Mouse (Mus musculus): ENCODE results near the gene Plekhg3. TPM values are rescaled to one million over a fixed set of nuclear protein-coding genes. Genes with fewer than 3 reads are reported as not detected.

Gene Plekhg3
- polyA plus RNA-seq, 1 experiment from 2014 or later = 1.1 TPM

DNA sequence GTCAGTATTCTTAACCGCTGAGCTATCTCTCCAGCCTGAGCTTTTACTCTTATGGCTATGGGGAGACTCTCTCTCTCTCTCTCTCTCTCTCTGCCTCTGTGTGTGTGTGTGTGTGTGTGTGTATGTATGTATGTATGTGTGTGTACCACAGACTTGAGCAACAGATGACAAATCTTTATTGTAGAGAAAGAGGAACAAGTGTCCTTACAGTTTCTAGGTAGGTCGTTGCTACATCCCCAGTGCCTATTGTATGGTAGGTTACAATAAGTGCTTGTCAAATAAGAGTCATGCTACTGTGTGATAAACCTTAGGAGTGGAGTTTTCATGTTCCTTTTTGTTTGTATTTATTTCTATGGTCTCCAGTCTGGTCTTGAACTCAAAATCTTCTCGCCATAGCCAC is 9.5 kb downstream of the Plekhg3 start:
- Histone ChIP-seq H3K27ac (replicated peaks) (no peak overlapping the region), H3K4me1 (no peaks in the 10 kb centered on the region), H3K4me2 (no peak overlapping the region), H3K9me3 (replicated peaks) (no peaks in the 10 kb centered on the region), H3K4me3 (replicated peaks) (no peak overlapping the region), H3K36me3 (no peaks in the 10 kb centered on the region), H3K9ac (replicated peaks) (no peak overlapping the region), H3K27me3 (replicated peaks) (peaks cover 21% of the 10 kb centered on the region)
- WGBS = 92% methylated on average over 3 of the region's 3 CpGs
- ATAC-seq (ENCODE audit: low FRiP score) = no peak

DNA sequence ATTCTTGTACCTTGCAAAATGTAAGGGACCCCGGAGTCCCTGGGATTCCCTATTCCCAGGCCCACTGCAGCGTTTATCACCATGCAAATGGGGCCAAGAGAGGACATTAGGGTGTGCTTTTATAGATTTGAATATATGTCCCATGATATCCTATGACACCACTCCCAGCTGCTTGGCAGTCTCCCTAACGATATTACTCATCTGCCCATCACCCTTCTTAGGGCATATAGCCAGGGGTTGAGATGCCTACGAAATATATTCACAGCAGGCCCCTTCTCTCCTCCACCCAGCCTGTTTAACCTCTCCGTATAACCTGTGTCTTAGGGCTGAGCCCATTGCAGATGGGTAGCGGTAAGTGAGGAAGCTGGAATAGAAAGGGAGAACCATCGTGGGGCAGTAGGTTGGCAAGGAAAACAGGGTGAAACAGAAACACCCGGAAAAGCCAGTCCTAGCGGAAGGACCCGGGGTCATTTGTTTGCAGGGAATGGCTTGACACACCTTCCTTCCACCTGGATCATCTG is 10.1 kb downstream of the Plekhg3 start:
- Histone ChIP-seq H3K9me3 (replicated peaks) (no peaks in the 10 kb centered on the region), H3K27me3 (replicated peaks) (peaks cover 20% of the 10 kb centered on the region), H3K4me3 (replicated peaks) (no peak overlapping the region), H3K27ac (replicated peaks) (no peak overlapping the region), H3K9ac (replicated peaks) (no peak overlapping the region), H3K4me2 (no peak overlapping the region), H3K36me3 (no peaks in the 10 kb centered on the region), H3K4me1 (no peaks in the 10 kb centered on the region)
- 77% methylated on average over 10 of the region's 10 CpGs for WGBS
- ATAC-seq (ENCODE audit: low FRiP score) = no peak

DNA sequence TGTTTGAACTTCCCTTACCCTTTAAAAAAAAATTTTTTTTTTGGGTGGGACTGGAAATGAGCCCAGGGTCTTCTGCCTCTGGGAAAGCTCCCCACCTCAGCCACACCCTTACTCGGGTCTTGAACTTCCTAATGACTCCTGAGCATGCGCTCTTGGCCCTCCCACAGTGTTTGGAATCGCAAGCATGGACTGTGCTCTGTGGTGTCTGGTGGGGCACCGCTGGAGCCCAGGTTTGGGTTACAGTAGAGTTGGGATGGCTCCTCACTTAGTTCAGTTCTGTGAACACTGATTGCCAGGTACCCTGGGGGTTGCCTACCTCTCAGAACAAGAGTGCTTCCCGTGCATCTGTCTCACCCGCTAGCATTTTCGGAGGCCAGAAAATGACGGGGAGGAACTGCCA is 10.8 kb downstream of the Plekhg3 start:
- WGBS = 42% methylated on average over 8 of the region's 8 CpGs
- no peak for ATAC-seq (ENCODE audit: low FRiP score)
- Histone ChIP-seq H3K9me3 (replicated peaks) (no peaks in the 10 kb centered on the region), H3K4me3 (replicated peaks) (no peak overlapping the region), H3K9ac (replicated peaks) (no peak overlapping the region), H3K4me2 (no peak overlapping the region), H3K27ac (replicated peaks) (no peak overlapping the region), H3K27me3 (replicated peaks) (peaks cover 19% of the 10 kb centered on the region), H3K36me3 (no peaks in the 10 kb centered on the region), H3K4me1 (peaks cover 6% of the 10 kb centered on the region)

DNA sequence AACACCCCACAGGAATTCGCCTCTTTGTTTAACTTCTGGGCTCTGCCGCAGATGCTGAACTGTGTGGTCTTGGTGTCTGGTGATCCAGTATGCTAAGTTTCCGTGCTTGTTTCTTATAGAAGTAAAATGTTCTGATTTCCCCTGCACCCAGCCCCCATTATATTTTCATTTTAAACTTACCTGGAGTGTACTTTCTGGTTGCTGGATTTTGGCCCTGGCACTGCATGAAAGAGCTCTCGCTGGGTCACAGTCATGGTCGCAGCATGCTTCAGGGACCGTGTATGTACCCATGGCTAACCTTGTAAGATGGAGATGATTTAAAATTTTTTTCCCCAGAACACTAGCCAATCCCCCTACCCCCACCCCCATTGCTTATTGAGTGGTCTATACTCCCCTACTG is 11.2 kb downstream of the Plekhg3 start:
- H3K36me3 ChIP-seq = no peaks in the 10 kb centered on the region
- no peak overlapping the region for H3K4me2 ChIP-seq
- H3K27ac ChIP-seq (replicated peaks) = no peak overlapping the region
- peaks cover 17% of the 10 kb centered on the region for H3K27me3 ChIP-seq (replicated peaks)
- WGBS = 76% methylated on average over 6 of the region's 6 CpGs
- H3K4me1 ChIP-seq = peaks cover 10% of the 10 kb centered on the region
- ATAC-seq (ENCODE audit: low FRiP score) = no peak
- no peak overlapping the region for H3K9ac ChIP-seq (replicated peaks)
- H3K9me3 ChIP-seq (replicated peaks) = no peaks in the 10 kb centered on the region
- no peak overlapping the region for H3K4me3 ChIP-seq (replicated peaks)

DNA sequence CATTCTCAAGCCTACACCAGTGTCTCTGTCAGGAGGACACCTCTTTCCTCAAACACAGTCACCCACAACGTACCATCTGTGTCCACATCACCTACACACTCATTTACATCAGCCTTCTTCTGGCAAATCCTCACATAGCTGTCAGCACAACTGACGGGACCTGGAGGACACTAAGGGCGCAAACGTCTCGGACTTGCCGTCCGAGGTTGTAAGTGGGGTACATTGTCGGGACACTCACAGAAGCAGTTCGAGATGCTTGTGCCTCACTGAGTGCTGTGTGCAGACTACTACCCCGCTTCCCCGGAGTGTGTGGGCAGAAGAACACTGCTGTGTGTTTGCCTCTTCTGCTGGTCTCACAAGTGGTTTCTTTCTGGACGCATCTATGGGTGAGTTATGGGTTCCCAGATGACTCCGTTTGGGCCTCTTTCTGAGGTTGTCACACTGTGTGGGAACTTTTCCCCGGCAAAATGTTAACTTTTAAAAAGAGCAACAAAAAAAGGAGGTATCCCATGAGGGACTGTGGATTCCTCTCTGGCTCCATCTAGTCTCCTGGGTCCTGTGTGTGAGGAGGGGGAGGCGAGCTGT is 15.2 kb downstream of the Plekhg3 start:
- H3K36me3 ChIP-seq = no peaks in the 10 kb centered on the region
- H3K27me3 ChIP-seq (replicated peaks) = peaks cover 38% of the 10 kb centered on the region
- no peak for ATAC-seq (ENCODE audit: low FRiP score)
- WGBS = 49% methylated on average over 15 of the region's 15 CpGs
- H3K4me2 ChIP-seq = peak overlapping the region; percentile 55; the same call in 1 of the 2 replicates
- no peak overlapping the region for H3K9ac ChIP-seq (replicated peaks)
- H3K27ac ChIP-seq (replicated peaks) = no peak overlapping the region
- H3K4me3 ChIP-seq (replicated peaks) = no peak overlapping the region
- H3K9me3 ChIP-seq (replicated peaks) = no peaks in the 10 kb centered on the region
- peaks cover 26% of the 10 kb centered on the region for H3K4me1 ChIP-seq

DNA sequence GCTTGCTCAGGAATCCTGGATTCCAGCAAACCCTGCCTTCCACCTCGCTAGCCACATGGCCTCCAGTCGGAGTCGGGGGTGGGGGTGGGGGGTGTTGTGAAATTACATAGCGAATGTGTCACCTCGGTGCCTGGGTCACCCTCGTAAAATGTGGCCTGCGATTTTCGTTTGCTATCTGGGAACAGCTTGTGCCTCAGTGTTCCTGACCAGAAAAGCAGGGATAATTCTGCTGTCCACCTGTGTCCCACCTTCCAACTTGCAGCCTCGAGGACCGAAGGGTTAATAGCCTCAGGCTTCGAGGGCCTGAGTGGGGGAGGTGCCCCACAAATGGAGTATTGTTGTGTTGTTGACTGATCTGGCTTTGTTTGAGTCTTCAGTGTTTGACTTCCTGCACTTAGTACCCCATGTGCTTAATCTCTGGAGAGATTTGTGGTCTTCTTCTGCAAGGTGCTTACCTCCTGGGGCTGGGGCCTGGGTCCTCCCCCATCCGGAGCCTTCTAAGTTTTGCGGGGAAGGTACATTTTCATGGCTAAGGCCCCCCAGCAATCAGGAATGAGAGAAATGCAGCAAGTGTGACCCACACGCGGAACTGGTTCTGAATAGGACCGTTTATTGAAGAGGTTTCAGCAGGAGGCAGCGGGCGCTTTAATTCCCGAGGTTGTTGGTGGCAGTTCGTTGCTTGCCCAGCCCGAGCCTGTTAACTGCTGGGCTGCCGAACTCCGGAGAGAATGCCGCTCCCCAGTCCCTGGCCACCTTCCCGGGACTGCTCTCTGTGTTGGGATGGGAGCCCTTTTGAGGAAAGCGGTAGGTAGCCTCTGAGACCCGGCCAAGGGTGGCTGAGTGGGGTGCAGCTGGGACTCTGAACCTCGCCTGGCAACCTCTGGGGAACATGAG is 15.9 kb downstream of the Plekhg3 start:
- no peak; the same call in 1 of the 2 replicates for ATAC-seq (ENCODE audit: low FRiP score)

DNA sequence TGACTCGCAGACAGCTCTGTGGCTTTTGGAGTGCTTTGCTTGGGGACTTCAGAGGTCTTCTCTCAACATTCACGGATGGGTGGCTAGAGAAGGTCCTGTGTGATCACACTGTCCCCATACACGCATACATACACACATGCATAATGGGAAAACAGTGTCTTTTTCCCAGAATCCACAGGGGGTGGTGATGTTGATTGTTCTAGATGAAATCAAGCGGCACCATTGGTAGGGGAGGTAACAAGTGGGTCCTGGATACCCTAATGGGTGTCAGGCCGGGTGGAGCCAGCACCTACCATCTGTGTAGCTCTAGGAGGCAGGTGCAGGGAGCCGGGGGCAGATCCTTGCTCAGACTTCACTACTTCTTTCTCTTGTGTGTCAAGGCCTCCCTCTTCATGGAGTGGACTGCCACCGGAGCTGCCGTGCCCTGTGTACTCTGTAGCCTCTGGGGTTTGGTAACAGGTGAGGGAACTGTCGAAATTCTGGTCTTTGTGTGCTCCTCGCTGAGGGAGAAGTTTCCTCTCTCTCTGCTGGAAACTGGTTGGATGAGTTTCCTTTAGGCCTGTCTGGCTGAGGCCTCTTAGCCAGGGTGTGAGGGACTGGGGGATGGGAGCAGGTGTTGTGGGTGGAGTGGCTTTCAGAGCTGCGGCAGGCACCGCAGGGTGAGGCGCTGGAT is 16.9 kb downstream of the Plekhg3 start:
- peak overlapping the region; percentile 55 for H3K4me2 ChIP-seq
- H3K4me1 ChIP-seq = peaks cover 26% of the 10 kb centered on the region
- H3K36me3 ChIP-seq = no peaks in the 10 kb centered on the region
- H3K27ac ChIP-seq (replicated peaks) = no peak overlapping the region
- ATAC-seq (ENCODE audit: low FRiP score) = no peak
- peak overlapping the region; percentile 26; the same call in 1 of the 2 replicates for H3K4me3 ChIP-seq (replicated peaks)
- H3K27me3 ChIP-seq (replicated peaks) = peaks cover 38% of the 10 kb centered on the region
- H3K9ac ChIP-seq (replicated peaks) = no peak overlapping the region
- no peaks in the 10 kb centered on the region for H3K9me3 ChIP-seq (replicated peaks)
- WGBS = 21% methylated on average over 13 of the region's 13 CpGs

More for the DNA sequence above, 15.9 kb downstream of the Plekhg3 start:
- no peaks in the 10 kb centered on the region for H3K36me3 ChIP-seq
- H3K27ac ChIP-seq (replicated peaks) = no peak overlapping the region
- H3K4me3 ChIP-seq (replicated peaks) = peak overlapping the region; percentile 26
- peaks cover 26% of the 10 kb centered on the region for H3K4me1 ChIP-seq
- H3K4me2 ChIP-seq = peak overlapping the region; percentile 55
- no peaks in the 10 kb centered on the region for H3K9me3 ChIP-seq (replicated peaks)
- peaks cover 38% of the 10 kb centered on the region for H3K27me3 ChIP-seq (replicated peaks)
- 4% methylated on average over 28 of the region's 28 CpGs for WGBS
- no peak overlapping the region; the same call in 1 of the 2 replicates for H3K9ac ChIP-seq (replicated peaks)

DNA sequence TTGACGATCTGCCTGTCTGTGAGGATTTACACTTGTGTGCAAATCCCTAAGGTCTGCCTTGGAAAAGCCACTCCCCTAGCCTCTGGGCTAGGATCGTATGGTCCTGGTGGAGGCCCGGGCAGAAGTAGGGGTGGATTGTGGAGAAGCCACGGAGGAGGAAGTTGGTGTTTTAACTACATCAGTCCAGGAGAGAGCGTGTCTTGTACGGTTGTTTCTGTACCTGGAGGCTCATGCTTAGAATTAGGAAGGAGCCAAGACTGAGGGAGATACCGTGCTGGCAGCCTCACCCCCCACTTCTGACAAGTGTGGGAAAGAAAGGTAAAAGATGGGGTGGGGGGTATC is 17.4 kb downstream of the Plekhg3 start:
- 23% methylated on average over 7 of the region's 7 CpGs for WGBS
- Histone ChIP-seq H3K27me3 (replicated peaks) (peaks cover 38% of the 10 kb centered on the region), H3K9ac (replicated peaks) (no peak overlapping the region), H3K9me3 (replicated peaks) (no peaks in the 10 kb centered on the region), H3K36me3 (no peaks in the 10 kb centered on the region), H3K4me1 (peaks cover 26% of the 10 kb centered on the region), H3K4me2 (0 out of 2 replicates have a peak overlapping the region, but pooled peaks have one; percentile 11), H3K27ac (replicated peaks) (no peak overlapping the region), H3K4me3 (replicated peaks) (no peak overlapping the region)
- no peak for ATAC-seq (ENCODE audit: low FRiP score)

DNA sequence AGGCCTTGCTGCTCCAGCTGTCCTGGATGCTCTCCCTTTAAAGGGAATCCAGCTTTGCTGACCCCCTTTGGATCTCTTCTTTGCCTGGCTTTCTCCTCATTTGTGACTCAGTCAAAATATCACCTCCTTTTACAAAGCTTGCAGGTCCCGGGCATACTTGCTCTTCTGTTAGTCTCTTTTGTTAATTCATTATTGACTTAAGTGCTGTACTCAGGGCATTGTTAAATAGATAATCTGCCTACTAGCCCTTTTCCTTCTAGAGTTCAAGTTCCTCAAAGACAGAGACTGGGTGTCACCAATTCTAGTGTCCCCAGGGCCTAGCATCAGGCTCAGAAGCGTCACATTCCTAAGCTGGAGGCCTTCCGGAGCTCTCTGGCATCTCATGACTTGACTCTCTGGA is 18.5 kb downstream of the Plekhg3 start:
- H3K27me3 ChIP-seq (replicated peaks) = peaks cover 38% of the 10 kb centered on the region
- no peak for ATAC-seq (ENCODE audit: low FRiP score)
- no peak overlapping the region for H3K4me3 ChIP-seq (replicated peaks)
- H3K27ac ChIP-seq (replicated peaks) = no peak overlapping the region
- H3K4me2 ChIP-seq = no peak overlapping the region
- H3K9me3 ChIP-seq (replicated peaks) = no peaks in the 10 kb centered on the region
- 71% methylated on average over 3 of the region's 3 CpGs for WGBS
- H3K4me1 ChIP-seq = peaks cover 26% of the 10 kb centered on the region
- H3K9ac ChIP-seq (replicated peaks) = no peak overlapping the region
- no peaks in the 10 kb centered on the region for H3K36me3 ChIP-seq

DNA sequence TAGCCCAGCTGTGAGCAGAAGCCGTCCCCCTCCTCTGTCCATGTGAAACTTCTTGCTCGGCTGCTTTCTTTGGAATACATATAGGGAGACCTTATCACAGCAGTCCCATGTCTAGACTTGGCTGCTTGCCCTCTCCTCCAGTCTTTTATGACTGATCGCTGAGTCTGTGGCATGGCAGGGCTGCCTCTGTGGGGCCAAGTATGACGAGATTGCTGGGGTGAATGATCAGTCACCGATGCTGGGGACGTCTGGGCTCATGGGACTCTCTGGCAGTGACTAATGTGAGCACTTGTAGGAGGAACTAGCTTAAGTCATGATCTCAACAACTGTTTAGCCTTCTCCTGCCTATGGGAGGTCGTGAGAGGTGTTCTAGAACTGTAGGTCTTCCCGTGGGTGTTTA is 21.6 kb downstream of the Plekhg3 start:
- 59% methylated on average over 8 of the region's 8 CpGs for WGBS
- ATAC-seq (ENCODE audit: low FRiP score) = no peak
- Histone ChIP-seq H3K4me3 (replicated peaks) (no peak overlapping the region), H3K4me2 (no peak overlapping the region), H3K36me3 (no peaks in the 10 kb centered on the region), H3K27ac (replicated peaks) (no peak overlapping the region), H3K4me1 (peaks cover 19% of the 10 kb centered on the region), H3K9me3 (replicated peaks) (no peaks in the 10 kb centered on the region), H3K27me3 (replicated peaks) (peaks cover 18% of the 10 kb centered on the region), H3K9ac (replicated peaks) (no peak overlapping the region)

DNA sequence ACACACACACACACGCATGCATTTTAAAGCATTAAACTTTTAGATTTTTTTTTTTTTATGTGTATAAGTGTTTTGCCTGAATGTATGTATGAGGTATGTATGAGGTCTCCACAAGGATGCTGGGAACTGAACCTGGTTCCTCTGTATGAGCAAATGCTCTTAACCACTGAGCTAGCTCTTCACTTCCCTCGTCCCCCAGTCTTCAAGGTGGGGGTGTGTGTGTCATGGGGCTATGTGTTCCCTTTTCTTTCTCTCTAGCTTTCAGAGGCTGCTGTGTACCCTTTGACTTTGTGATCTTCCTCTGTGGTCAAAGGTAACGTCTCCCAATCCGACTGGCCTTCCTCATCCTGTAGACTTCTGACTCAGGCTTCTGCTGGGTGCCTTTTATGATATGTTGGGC is 22.3 kb downstream of the Plekhg3 start:
- H3K27ac ChIP-seq (replicated peaks) = no peak overlapping the region
- no peak for ATAC-seq (ENCODE audit: low FRiP score)
- no peak overlapping the region for H3K9ac ChIP-seq (replicated peaks)
- H3K4me1 ChIP-seq = peaks cover 13% of the 10 kb centered on the region
- H3K27me3 ChIP-seq (replicated peaks) = peaks cover 12% of the 10 kb centered on the region
- H3K4me3 ChIP-seq (replicated peaks) = no peak overlapping the region
- WGBS = 92% methylated on average over 4 of the region's 4 CpGs
- no peaks in the 10 kb centered on the region for H3K36me3 ChIP-seq
- no peaks in the 10 kb centered on the region for H3K9me3 ChIP-seq (replicated peaks)
- no peak overlapping the region for H3K4me2 ChIP-seq
